Mouse (Mus musculus): ENCODE data around the gene Hoxc5. TPM values are rescaled to one million over a fixed set of nuclear protein-coding genes. Genes with fewer than 3 reads are reported as not detected.

The Hoxc5 gene
- polyA plus RNA-seq, 1 experiment from 2014 or later: not detected

DNA sequence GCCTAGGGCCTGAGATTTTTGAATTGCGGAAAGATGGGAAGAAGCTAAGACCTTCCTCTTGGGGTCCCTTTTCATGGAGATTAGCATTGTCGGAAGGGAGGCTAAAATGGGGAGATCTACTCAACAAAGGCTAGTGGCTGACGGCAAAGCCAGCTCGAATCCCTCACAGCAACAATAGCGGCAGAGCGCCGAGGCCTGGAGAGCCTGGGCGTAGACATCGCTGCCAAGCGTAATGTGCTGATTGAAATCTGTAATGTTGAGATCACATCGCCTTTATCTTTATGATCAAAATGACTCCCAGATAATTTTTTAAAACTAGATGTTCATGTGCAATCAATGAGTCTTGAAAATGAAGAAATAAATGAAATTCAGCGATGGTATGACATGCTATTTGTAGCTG is 32.8 kb upstream of the Hoxc5 start:
- H3K9ac ChIP-seq (replicated peaks): no peak overlapping the region
- H3K27ac ChIP-seq (ENCODE audit: low read depth): no peak overlapping the region
- no peak for TF ChIP-seq EP300 (IDR thresholded peaks at IDR 0.05; ENCODE audit: low read depth)
- TF ChIP-seq CTCF (IDR thresholded peaks at IDR 0.05; ENCODE audit: low read depth): no peak
- DNase-seq (no peak), ATAC-seq (no peak)
- H3K9me3 ChIP-seq (ENCODE audit: low read length): no peaks in the 10 kb centered on the region
- H3K4me3 ChIP-seq (ENCODE audit: low read depth, low read length): no peak overlapping the region
- no peaks in the 10 kb centered on the region for H3K4me1 ChIP-seq (ENCODE audit: insufficient read depth)
- no peaks in the 10 kb centered on the region for H3K36me3 ChIP-seq (replicated peaks; ENCODE audit: insufficient read depth, low read length)
- no peak overlapping the region for H3K4me2 ChIP-seq (ENCODE audit: low read depth, low read length)
- H3K27me3 ChIP-seq (ENCODE audit: insufficient read depth, low read length): peaks cover 99% of the 10 kb centered on the region
- 4% methylated on average over 12 of the region's 12 CpGs for WGBS (ENCODE audit: insufficient replicate concordance)

DNA sequence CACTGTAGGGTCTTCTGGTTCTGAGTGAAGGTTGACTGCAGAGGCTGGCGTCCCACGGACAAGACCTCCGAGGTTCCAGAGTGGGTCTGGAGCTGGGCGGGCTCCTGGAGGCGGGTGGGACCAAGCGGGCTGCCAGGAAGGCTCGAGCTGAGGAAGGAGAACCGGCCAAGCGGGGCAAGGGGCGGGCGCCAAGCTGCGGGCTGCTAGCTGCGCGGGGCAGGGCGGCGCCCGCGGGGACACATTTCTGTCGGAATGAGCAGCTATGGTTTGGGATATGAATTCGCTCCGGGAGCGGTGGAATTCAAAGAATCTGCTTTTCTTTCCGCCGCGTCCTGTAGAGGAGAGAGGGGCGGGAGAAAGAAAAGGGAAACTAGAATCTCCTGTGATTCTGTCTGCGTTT is 32.3 kb upstream of the Hoxc5 start:
- TF ChIP-seq EP300 (IDR thresholded peaks at IDR 0.05; ENCODE audit: low read depth) (no peak), CTCF (IDR thresholded peaks at IDR 0.05; ENCODE audit: low read depth) (no peak)
- WGBS (ENCODE audit: insufficient replicate concordance): 3% methylated on average over 26 of the region's 27 CpGs
- peaks cover 100% of the 10 kb centered on the region for H3K27me3 ChIP-seq (ENCODE audit: insufficient read depth, low read length)
- ATAC-seq (no peak), DNase-seq (no peak)
- no peaks in the 10 kb centered on the region for H3K36me3 ChIP-seq (replicated peaks; ENCODE audit: insufficient read depth, low read length)
- H3K9ac ChIP-seq (replicated peaks): no peak overlapping the region
- H3K4me3 ChIP-seq (ENCODE audit: low read depth, low read length): no peak overlapping the region
- no peaks in the 10 kb centered on the region for H3K4me1 ChIP-seq (ENCODE audit: insufficient read depth)
- H3K9me3 ChIP-seq (ENCODE audit: low read length): no peaks in the 10 kb centered on the region
- H3K4me2 ChIP-seq (ENCODE audit: low read depth, low read length): no peak overlapping the region
- H3K27ac ChIP-seq (ENCODE audit: low read depth): no peak overlapping the region

GRCm38 (mm10) chr15:102936279-102936972 is 30.8 kb upstream of the Hoxc5 start, which contains the start of gene Hoxc12:
TSS of gene Hoxc12 (plus strand) at chr15:102936757.
- TF ChIP-seq CTCF (IDR thresholded peaks at IDR 0.05; ENCODE audit: low read depth) (no peak), EP300 (IDR thresholded peaks at IDR 0.05; ENCODE audit: low read depth) (no peak)
- H3K9me3 ChIP-seq (ENCODE audit: low read length): no peaks in the 10 kb centered on the region
- H3K9ac ChIP-seq (replicated peaks): no peak within 1 kb of the TSS
- H3K27me3 ChIP-seq (ENCODE audit: insufficient read depth, low read length): peaks cover 100% of the 10 kb centered on the region
- no peaks in the 10 kb centered on the region for H3K36me3 ChIP-seq (replicated peaks; ENCODE audit: insufficient read depth, low read length)
- WGBS (ENCODE audit: insufficient replicate concordance): 2% methylated on average over 31 of the region's 31 CpGs
- ATAC-seq (no peak), DNase-seq (no peak)
- no peaks in the 10 kb centered on the region for H3K4me1 ChIP-seq (ENCODE audit: insufficient read depth)
- no peak within 1 kb of the TSS for H3K27ac ChIP-seq (ENCODE audit: low read depth)
- no peak within 1 kb of the TSS for H3K4me2 ChIP-seq (ENCODE audit: low read depth, low read length)
- H3K4me3 ChIP-seq (ENCODE audit: low read depth, low read length): no peak within 1 kb of the TSS

GRCm38 (mm10) chr15:102937036-102937666 is 30.1 kb upstream of the Hoxc5 start:
- Histone ChIP-seq H3K4me2 (ENCODE audit: low read depth, low read length) (no peak overlapping the region), H3K27me3 (ENCODE audit: insufficient read depth, low read length) (peaks cover 100% of the 10 kb centered on the region), H3K4me3 (ENCODE audit: low read depth, low read length) (no peak overlapping the region), H3K9me3 (ENCODE audit: low read length) (no peaks in the 10 kb centered on the region), H3K9ac (replicated peaks) (no peak overlapping the region), H3K36me3 (replicated peaks; ENCODE audit: insufficient read depth, low read length) (no peaks in the 10 kb centered on the region), H3K4me1 (ENCODE audit: insufficient read depth) (no peaks in the 10 kb centered on the region), H3K27ac (ENCODE audit: low read depth) (no peak overlapping the region)
- 2% methylated on average over 48 of the region's 50 CpGs for WGBS (ENCODE audit: insufficient replicate concordance)
- ATAC-seq (no peak), DNase-seq (no peak)
- no peak for TF ChIP-seq EP300 (IDR thresholded peaks at IDR 0.05; ENCODE audit: low read depth)
- no peak for TF ChIP-seq CTCF (IDR thresholded peaks at IDR 0.05; ENCODE audit: low read depth)

DNA sequence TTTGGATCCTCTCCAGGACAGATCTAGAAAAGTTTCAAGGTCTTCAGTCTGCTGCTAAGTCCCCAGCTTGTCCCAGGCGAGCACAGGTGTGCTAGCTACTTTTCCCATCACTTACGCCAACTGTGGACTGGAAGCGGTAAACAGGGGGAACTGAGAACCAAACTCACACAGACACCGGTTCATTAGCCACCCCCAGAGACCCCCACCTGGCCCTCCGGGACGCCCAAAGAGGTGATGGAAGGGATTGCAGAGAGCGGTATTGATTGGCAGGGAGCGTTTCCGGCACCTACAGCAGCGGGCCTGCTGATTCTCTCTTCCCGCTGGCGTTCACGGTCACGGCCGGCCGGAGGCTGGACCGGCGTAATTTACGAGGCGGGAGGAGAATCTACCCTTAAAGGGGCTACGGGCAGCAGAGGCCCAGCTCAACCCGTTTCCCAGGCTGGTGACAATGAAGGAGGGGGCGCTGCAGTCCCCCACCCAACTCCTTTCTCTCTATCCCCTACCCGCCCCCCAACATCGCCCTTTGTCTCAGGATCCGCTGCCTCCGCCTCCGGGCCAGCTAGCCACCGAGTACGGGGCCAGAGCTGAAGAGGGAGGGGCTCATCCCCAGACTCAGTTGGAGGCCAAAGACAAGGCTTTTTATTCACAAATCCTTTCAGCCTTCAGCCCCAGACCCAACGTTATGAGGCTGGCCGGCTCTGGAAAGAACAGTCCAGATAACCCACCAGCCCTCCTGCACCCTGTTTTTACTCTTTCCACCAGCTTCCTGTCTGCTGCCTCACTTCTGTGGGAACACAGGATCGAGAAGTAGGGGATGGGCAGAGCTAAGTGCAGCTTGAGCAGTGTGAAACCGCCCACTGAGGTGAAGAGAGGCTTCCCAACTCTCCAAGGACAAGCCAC is 27.7 kb upstream of the Hoxc5 start:
- no peaks in the 10 kb centered on the region for H3K36me3 ChIP-seq (replicated peaks; ENCODE audit: insufficient read depth, low read length)
- H3K4me3 ChIP-seq (ENCODE audit: low read depth, low read length): no peak overlapping the region
- no peaks in the 10 kb centered on the region for H3K9me3 ChIP-seq (ENCODE audit: low read length)
- H3K27me3 ChIP-seq (ENCODE audit: insufficient read depth, low read length): peaks cover 100% of the 10 kb centered on the region
- TF ChIP-seq EP300 (IDR thresholded peaks at IDR 0.05; ENCODE audit: low read depth): no peak
- TF ChIP-seq CTCF (IDR thresholded peaks at IDR 0.05; ENCODE audit: low read depth): no peak
- 4% methylated on average over 34 of the region's 34 CpGs for WGBS (ENCODE audit: insufficient replicate concordance)
- H3K4me1 ChIP-seq (ENCODE audit: insufficient read depth): no peaks in the 10 kb centered on the region
- DNase-seq (no peak), ATAC-seq (no peak)
- H3K4me2 ChIP-seq (ENCODE audit: low read depth, low read length): no peak overlapping the region
- no peak overlapping the region for H3K9ac ChIP-seq (replicated peaks)
- H3K27ac ChIP-seq (ENCODE audit: low read depth): no peak overlapping the region

Measured in liver, postnatal 0 days (tissue).